Mouse (Mus musculus): ENCODE measurements around the gene Itgb7. TPM values are rescaled to one million over a fixed set of nuclear protein-coding genes. Genes with fewer than 3 reads are reported as not detected.

The Itgb7 gene
- 0.22 and 1.5 TPM in 2 replicates for polyA plus RNA-seq (2016; fragmentation: Nextera tagmentation; extraction: Ambion mirVana)

GRCm38 (mm10) chr15:102231748-102232147 is at the start of gene Itgb7:
Itgb7 (minus strand) TSS chr15:102231944.
- WGBS, result 34% methylated on average over 6 of the region's 6 CpGs
- peak within 1 kb of the TSS; percentile 43; the same call in 1 of the 2 replicates for H3K27ac ChIP-seq
- peaks cover 10% of the 10 kb centered on the region; the same call in 1 of the 2 replicates for H3K27me3 ChIP-seq (ENCODE audit: insufficient read depth, poor library complexity, severe bottlenecking)
- peaks cover 33% of the 10 kb centered on the region for H3K4me1 ChIP-seq
- 0 out of 2 replicates have a peak, but pooled peaks cover 6% of the 10 kb centered on the region for H3K36me3 ChIP-seq
- DNase-seq (ENCODE audit: low spot score), result no peak
- no peak within 1 kb of the TSS; the same call in 1 of the 2 replicates for H3K4me3 ChIP-seq
- no peaks in the 10 kb centered on the region for H3K9me3 ChIP-seq

- no peak for DNase-seq (ENCODE audit: low spot score)
- Histone ChIP-seq H3K27ac (0 out of 2 replicates have a peak overlapping the region, but pooled peaks have one; percentile 96), H3K9me3 (no peaks in the 10 kb centered on the region), H3K4me1 (peaks cover 41% of the 10 kb centered on the region), H3K27me3 (ENCODE audit: insufficient read depth, poor library complexity, severe bottlenecking) (no peaks in the 10 kb centered on the region), H3K4me3 (peak overlapping the region; percentile 98), H3K36me3 (peaks cover 24% of the 10 kb centered on the region)
- 93% methylated on average over 19 of the region's 19 CpGs for WGBS
Observed at GRCm38 (mm10) chr15:102280623-102281022, 48.9 kb upstream of the Itgb7 start.

DNA sequence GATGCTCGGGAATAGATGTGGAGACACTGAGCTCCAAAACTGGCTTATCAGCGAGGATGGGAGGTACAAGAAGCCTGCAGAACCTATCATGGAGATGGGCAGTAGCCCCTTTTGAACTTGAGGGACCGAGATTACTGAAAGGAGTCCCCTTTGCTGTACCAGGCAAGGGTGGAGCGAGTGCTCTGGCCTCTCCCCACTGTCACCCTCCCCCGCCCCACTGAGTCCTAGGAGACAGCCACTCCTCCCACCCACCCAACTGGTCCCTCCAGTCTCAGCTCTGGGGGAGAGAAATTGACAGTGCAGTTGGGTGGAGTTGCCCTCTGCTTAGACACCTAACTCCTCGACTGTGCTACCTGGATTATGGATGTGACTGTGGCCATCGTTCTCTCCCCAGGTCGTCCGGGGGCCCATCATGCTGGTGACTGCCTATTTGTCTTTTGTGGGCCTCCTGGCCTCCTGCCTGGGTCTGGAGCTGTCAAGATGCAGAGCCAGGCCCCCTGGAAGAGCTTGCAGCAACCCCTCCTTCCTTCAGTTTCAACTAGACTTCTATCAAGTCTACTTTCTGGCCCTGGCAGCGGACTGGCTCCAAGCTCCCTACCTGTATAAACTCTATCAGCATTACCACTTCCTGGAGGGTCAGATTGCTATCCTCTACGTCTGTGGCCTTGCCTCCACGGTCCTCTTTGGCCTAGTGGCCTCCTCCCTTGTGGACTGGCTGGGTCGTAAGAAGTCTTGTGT is 48.2 kb upstream of the Itgb7 start:
- H3K9me3 ChIP-seq, result no peaks in the 10 kb centered on the region
- H3K27me3 ChIP-seq (ENCODE audit: insufficient read depth, poor library complexity, severe bottlenecking), result no peaks in the 10 kb centered on the region
- no peak for DNase-seq (ENCODE audit: low spot score)
- peak overlapping the region; percentile 98 for H3K4me3 ChIP-seq
- peaks cover 24% of the 10 kb centered on the region for H3K36me3 ChIP-seq
- H3K4me1 ChIP-seq, result peaks cover 36% of the 10 kb centered on the region
- WGBS, result 29% methylated on average over 13 of the region's 13 CpGs
- H3K27ac ChIP-seq, result peak overlapping the region; percentile 96

DNA sequence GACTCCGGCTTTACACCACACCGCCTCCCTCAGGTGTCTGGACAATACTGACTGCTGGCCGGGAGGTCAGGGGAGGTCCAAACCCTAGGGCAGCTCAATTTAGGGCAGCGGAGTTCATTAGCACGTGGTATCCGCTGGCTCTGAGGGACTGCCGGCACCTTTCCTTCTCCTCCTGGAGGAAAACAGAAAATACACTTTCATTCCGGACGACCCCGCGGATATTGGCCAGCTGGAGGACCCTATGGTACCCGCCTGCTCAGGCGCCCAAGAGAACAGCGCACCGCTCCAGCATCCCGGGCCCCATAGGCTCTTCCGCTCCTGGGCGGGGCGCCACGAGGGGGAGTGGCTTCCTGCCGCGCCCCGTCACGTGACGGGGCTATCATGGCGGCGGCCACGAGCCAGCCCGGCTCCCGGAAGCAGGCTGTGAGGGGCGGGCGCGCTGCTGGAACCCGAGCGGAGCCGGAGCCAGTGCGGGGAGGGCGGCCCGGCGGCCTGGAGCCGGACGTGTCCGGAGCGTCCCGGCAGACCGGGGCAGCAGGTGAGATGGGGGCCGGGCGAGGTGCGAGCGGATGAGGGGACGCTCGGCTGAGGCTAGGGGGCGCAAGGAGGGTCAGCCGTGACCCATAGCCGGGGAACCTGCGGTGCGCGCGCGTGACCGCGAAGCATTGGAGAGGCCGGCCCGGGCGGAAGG is 47.5 kb upstream of the Itgb7 start, which contains the start of gene Mfsd5:
TSS of gene Mfsd5 (plus strand) at position 363 of the 691 bp plus-strand sequence.
- peaks cover 24% of the 10 kb centered on the region for H3K36me3 ChIP-seq
- under 1% methylated on average over 65 of the region's 65 CpGs for WGBS
- peak within 1 kb of the TSS; percentile 96 for H3K27ac ChIP-seq
- H3K9me3 ChIP-seq, result no peaks in the 10 kb centered on the region
- H3K27me3 ChIP-seq (ENCODE audit: insufficient read depth, poor library complexity, severe bottlenecking), result no peaks in the 10 kb centered on the region
- H3K4me1 ChIP-seq, result peaks cover 32% of the 10 kb centered on the region
- peak within 1 kb of the TSS; percentile 98 for H3K4me3 ChIP-seq
- peak; percentile 96 for DNase-seq (ENCODE audit: low spot score)

DNA sequence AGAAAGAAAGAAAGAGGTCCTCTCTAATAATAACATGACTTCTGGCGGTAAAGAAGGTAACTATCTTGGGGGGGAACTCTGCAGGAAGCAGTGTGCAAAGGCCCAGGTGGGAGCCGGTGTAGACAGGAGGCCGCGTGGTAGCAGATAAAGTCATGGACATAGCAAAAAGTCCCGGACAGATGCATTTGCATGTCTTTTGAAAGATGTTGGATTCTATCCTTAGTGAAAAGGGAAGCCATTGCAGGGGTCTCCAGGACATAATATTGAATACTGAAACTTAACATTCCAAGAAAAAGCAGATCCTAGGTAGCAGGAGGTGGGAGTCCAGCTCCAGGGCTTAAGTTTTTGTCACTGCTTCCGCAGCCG is 47.0 kb upstream of the Itgb7 start:
- 25% methylated on average over 7 of the region's 7 CpGs for WGBS
- Histone ChIP-seq H3K27ac (peak overlapping the region; percentile 96), H3K27me3 (ENCODE audit: insufficient read depth, poor library complexity, severe bottlenecking) (no peaks in the 10 kb centered on the region), H3K9me3 (no peaks in the 10 kb centered on the region), H3K4me1 (peaks cover 32% of the 10 kb centered on the region), H3K4me3 (peak overlapping the region; percentile 98), H3K36me3 (peaks cover 24% of the 10 kb centered on the region)
- no peak for DNase-seq (ENCODE audit: low spot score)

DNA sequence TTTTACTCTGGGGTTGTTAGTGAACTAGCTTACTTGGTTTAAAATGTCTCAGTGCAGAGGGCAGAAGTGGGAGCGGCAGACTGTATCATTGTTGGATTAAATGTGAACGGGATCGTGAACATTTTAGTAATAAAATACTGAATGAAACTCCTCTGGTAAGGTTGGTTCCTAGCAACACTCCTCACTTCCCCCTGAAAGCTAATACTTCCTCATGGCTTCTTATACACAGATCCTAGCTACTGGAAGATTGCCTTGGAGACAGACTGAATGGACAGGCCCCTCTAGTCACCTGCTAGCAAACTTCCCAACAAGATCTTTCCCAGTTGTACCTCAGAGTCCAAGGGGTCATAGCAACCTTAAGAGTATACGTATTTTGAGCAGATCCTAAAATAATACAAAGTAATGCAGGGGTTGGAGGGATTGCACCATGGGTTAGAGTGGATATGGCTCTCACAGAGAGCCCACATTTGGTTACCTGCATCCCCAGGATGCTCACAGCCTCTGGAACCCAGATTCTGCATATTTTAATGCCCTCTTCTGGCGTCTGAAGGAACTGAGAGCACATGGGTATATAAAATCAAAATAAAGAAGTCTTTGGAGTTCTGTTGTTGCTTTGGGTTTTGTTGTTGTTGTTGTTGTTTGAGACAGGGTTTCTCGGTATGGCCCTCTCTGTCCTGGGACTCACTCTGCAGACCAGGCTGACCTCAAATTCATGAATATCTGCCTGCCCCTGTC is 42.4 kb upstream of the Itgb7 start:
- 65% methylated on average over 6 of the region's 6 CpGs for WGBS
- Histone ChIP-seq H3K27me3 (ENCODE audit: insufficient read depth, poor library complexity, severe bottlenecking) (peaks cover 24% of the 10 kb centered on the region), H3K36me3 (no peaks in the 10 kb centered on the region), H3K27ac (no peak overlapping the region), H3K9me3 (no peaks in the 10 kb centered on the region), H3K4me3 (no peak overlapping the region), H3K4me1 (peaks cover 20% of the 10 kb centered on the region)
- DNase-seq (ENCODE audit: low spot score), result no peak

GRCm38 (mm10) chr15:102271441-102271840 is 39.7 kb upstream of the Itgb7 start:
- WGBS, result 27% methylated on average over 3 of the region's 3 CpGs
- no peaks in the 10 kb centered on the region for H3K36me3 ChIP-seq
- peaks cover 13% of the 10 kb centered on the region for H3K4me1 ChIP-seq
- H3K9me3 ChIP-seq, result no peaks in the 10 kb centered on the region
- 0 out of 2 replicates have a peak overlapping the region, but pooled peaks have one; percentile 2 for H3K4me3 ChIP-seq
- no peak for DNase-seq (ENCODE audit: low spot score)
- 0 out of 2 replicates have a peak overlapping the region, but pooled peaks have one; percentile 62 for H3K27ac ChIP-seq
- peaks cover 24% of the 10 kb centered on the region for H3K27me3 ChIP-seq (ENCODE audit: insufficient read depth, poor library complexity, severe bottlenecking)

GRCm38 (mm10) chr15:102270274-102270960 is 38.7 kb upstream of the Itgb7 start, which contains the start of gene Gm9918:
Gm9918 (plus strand) TSS chr15:102270563.
- Histone ChIP-seq H3K27ac (peak within 1 kb of the TSS; percentile 62), H3K27me3 (ENCODE audit: insufficient read depth, poor library complexity, severe bottlenecking) (peaks cover 24% of the 10 kb centered on the region), H3K4me1 (peaks cover 13% of the 10 kb centered on the region), H3K9me3 (no peaks in the 10 kb centered on the region), H3K4me3 (peak within 1 kb of the TSS; percentile 53), H3K36me3 (no peaks in the 10 kb centered on the region)
- DNase-seq (ENCODE audit: low spot score), result no peak
- WGBS, result 5% methylated on average over 21 of the region's 21 CpGs

- WGBS, result 84% methylated on average over 5 of the region's 5 CpGs
Observed at GRCm38 (mm10) chr15:102265548-102265947, 33.8 kb upstream of the Itgb7 start.

DNA sequence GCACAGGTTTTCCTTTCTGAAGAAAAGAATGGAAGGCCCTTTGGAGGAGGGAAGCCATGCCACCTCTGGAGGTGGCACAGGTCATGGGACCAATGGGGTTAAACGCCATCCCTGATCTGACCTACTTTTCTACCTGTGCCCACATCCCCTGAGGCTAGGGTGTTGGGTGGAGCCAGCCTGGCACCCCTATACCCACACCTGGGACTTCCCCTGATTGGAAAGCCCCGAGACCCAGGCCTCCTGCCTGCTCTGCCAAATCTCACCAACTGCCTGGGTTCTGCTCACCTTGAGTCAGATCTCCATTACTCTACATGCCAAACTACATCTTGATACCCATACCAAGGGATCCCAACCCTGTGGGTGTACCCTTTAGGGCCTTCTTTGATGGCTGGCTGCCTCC is 31.3 kb upstream of the Itgb7 start:
- Histone ChIP-seq H3K27ac (no peak overlapping the region), H3K4me1 (peaks cover 12% of the 10 kb centered on the region), H3K9me3 (no peaks in the 10 kb centered on the region)

More at GRCm38 (mm10) chr15:102265548-102265947, 33.8 kb upstream of the Itgb7 start:
- Histone ChIP-seq H3K27ac (no peak overlapping the region), H3K27me3 (ENCODE audit: insufficient read depth, poor library complexity, severe bottlenecking) (peaks cover 35% of the 10 kb centered on the region), H3K9me3 (no peaks in the 10 kb centered on the region), H3K36me3 (no peaks in the 10 kb centered on the region), H3K4me1 (peaks cover 7% of the 10 kb centered on the region), H3K4me3 (no peak overlapping the region)
- DNase-seq (ENCODE audit: low spot score), result no peak

DNA sequence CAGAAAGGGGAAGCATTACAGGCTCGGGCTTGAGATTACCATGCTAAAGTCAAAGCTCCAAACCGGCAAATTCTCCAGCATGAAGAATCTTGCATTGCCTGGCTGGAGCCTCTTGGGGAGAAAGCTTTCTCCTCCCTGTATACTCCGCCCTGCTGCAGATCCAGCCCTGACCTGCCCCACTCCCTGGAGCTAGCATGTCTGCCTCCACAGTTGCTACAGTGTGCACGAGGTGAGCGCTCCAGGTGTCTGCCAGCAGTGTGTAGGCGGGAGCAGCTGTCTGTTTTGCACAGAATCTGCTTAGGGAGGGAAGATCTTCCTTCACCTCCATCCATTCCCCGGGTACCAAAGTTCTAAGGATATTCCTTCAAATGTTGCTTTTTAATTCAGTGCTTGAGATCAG is 30.8 kb upstream of the Itgb7 start:
- Histone ChIP-seq H3K27ac (no peak overlapping the region), H3K4me1 (peaks cover 16% of the 10 kb centered on the region), H3K36me3 (no peaks in the 10 kb centered on the region), H3K9me3 (no peaks in the 10 kb centered on the region), H3K4me3 (no peak overlapping the region), H3K27me3 (ENCODE audit: insufficient read depth, poor library complexity, severe bottlenecking) (peaks cover 50% of the 10 kb centered on the region)
- DNase-seq (ENCODE audit: low spot score), result no peak
- 40% methylated on average over 7 of the region's 7 CpGs for WGBS

More for the DNA sequence above, 31.3 kb upstream of the Itgb7 start:
- Histone ChIP-seq H3K4me3 (no peak overlapping the region), H3K27me3 (ENCODE audit: insufficient read depth, poor library complexity, severe bottlenecking) (peaks cover 46% of the 10 kb centered on the region), H3K36me3 (no peaks in the 10 kb centered on the region)
- 74% methylated on average over 2 of the region's 2 CpGs for WGBS
- DNase-seq (ENCODE audit: low spot score), result no peak

Data from heart, embryonic 10.5 days (tissue).